Mouse (Mus musculus) heart, embryonic 14.5 days (tissue): Measurements from ENCODE around the gene Proca1. TPM values are rescaled to one million over a fixed set of nuclear protein-coding genes. Genes with fewer than 3 reads are reported as not detected.
A peak's percentile ranks its signal among the peaks of the same experiment; 100 is the strongest.
"Not testable (repeated sequence)": the region's sequence is repeated elsewhere in the genome, so short reads cannot be mapped to it uniquely, and the experiment has no call there.

Experiments
- ATAC-seq: fragments of 200-750 bp; cut with Nextera tagmentation; 2 replicates; pipeline ENCODE4 v1.8.0; 2017; ENCODE audit warnings: low read depth, moderate TSS enrichment; ENCODE audit not compliant: insufficient number of reproducible peaks, insufficient read depth, low FRiP score
- H3K27ac ChIP-seq, 2 experiments: fragments of 200-500 bp in 1 of 2; fragments of 300-500 bp in 1 of 2; sonication (generic) in 1 of 2; replicated peaks in 1 of 2; 2 replicates each; pipeline ENCODE4 v1.5.1; 2012 to 2014; ENCODE audit warnings: low read depth in 2 of 2, low read length in 2 of 2, control low read depth in 1 of 2, mild to moderate bottlenecking in 1 of 2, mixed read lengths in 1 of 2; ENCODE audit not compliant: control insufficient read depth in 1 of 2, insufficient read depth in 1 of 2
- H3K27me3 ChIP-seq: fragments of 300-500 bp; sonication (generic); 2 replicates; pipeline ENCODE4 v1.6.1; 2014; ENCODE audit warnings: mild to moderate bottlenecking, low read length, control low read depth; ENCODE audit not compliant: control insufficient read depth, insufficient read depth
- H3K36me3 ChIP-seq: fragments of 300-500 bp; sonication (generic); 2 replicates; pipeline ENCODE4 v1.6.1; 2014; ENCODE audit warnings: mild to moderate bottlenecking, control low read depth, low read length, mixed read lengths; ENCODE audit not compliant: control insufficient read depth, insufficient read depth
- H3K4me1 ChIP-seq, 2 experiments: fragments of 200-500 bp in 1 of 2; fragments of 300-500 bp in 1 of 2; sonication (generic) in 1 of 2; 2 replicates each; pipeline ENCODE4 v1.6.1; 2012 to 2014; ENCODE audit warnings: low read length in 2 of 2, control low read depth in 1 of 2, mixed read lengths in 1 of 2; ENCODE audit not compliant: control insufficient read depth in 2 of 2, insufficient read depth in 2 of 2
- H3K4me2 ChIP-seq: fragments of 300-500 bp; sonication (generic); 2 replicates; pipeline ENCODE4 v1.6.1; 2014; ENCODE audit warnings: mild to moderate bottlenecking, low read length
- H3K4me3 ChIP-seq, 2 experiments: fragments of 200-500 bp in 1 of 2; fragments of 300-500 bp in 1 of 2; sonication (generic) in 1 of 2; 2 replicates each; pipeline ENCODE4 v1.5.1; 2012 to 2014; ENCODE audit warnings: low read length in 2 of 2, mild to moderate bottlenecking in 2 of 2, control low read depth in 1 of 2, low read depth in 1 of 2, moderate library complexity in 1 of 2; ENCODE audit not compliant: control insufficient read depth in 1 of 2, insufficient read depth in 1 of 2
- H3K9ac ChIP-seq: fragments of 300-500 bp; sonication (generic); 2 replicates; pipeline ENCODE4 v1.6.1; 2014; ENCODE audit warnings: mild to moderate bottlenecking, low read length
- H3K9me3 ChIP-seq: fragments of 300-500 bp; sonication (generic); 2 replicates; pipeline ENCODE4 v1.6.1; 2016; ENCODE audit warnings: low read length, control low read depth; ENCODE audit not compliant: control insufficient read depth
- WGBS: fragments of 180-500 bp; shearing (Covaris S2); extraction: QIAGEN DNeasy Blood & Tissue Kit; methylation state at CpG from one replicate; pipeline ENCODE4 v1.1.7; 2014; 5-methylcytosine and 5-hydroxymethylcytosine counted together
- polyA plus RNA-seq: library from polyadenylated mRNA; unstranded; fragments of >200 nt; fragmentation: Nextera tagmentation; extraction: Ambion mirVana; gene quantifications from 2 replicates; pipeline ENCODE4 v1.2.1, GENCODE M21; 2014

Gene Proca1
- polyA plus RNA-seq, 1 experiment from 2014 or later, result 2.9 TPM

DNA sequence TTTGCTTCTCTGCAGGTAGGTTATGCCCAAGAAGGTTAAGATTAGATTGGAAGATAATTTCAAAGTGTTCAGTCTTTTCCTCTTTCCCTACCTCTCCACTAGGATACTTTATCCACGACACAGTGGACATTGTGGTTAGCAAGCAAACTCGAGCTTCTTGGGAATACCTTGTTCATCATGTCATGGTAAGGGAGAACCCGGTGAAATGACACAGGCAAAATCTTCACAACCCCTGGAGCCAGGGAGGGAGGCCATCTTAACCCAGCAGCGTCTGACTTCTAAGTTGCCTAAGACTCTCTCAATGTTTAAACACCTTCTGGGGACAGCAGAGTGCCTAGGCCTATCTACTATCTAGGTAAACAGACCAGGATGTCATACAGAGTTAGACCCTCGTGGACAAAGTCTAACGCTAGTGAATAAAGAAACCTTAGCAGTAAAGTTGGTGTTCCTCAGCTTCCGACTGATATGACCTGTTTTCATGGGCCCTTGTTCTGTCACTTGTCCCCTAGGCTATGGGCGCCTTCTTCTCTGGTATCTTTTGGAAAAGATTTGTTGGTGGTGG is 13.7 kb upstream of the Proca1 start:
- ATAC-seq, result no peak
- Histone ChIP-seq H3K27ac (peak overlapping the region in 1 of 2 experiments; percentile 92; a peak in 2 of 4 replicates), H3K36me3 (peaks cover 33% of the 10 kb centered on the region), H3K4me3 (peak overlapping the region; percentile 67 to 83), H3K9me3 (no peaks in the 10 kb centered on the region), H3K9ac (peak overlapping the region; percentile 79), H3K4me1 (peaks cover 13 to 40% of the 10 kb centered on the region in 2 experiments), H3K27me3 (no peaks in the 10 kb centered on the region), H3K4me2 (peak overlapping the region; percentile 96)
- WGBS, result 32% methylated on average over 8 of the region's 8 CpGs

DNA sequence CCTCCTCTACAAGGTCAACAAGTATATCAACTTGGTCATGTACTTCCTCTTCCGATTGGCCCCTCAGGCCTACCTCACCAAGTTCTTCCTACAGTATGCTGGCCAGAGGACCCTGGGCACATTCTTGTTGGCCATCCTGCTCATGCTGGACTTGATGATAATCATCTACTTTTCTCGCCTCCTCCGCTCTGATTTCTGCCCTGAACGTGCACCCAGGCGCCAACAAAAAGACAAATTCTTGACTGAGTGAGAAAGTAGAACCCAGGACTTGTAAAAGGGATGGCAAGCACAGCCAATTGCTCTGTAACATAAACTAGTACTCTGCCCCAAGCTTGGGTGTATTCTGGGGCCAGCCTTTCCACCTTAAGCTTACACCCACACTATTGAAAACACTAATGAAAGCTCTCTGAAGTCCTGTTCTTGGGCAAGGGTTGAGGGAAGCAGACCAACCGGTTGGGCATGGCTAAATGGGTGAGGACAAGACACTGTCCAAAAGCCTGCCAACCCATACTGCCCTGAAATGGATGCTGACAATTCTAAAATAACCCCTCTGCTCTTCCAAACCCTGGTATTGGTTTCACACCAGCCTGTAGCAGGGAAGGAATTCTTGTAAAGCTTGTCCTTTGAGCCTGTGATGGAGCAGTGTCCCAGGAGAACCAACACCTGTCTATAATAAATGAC is 13.0 kb upstream of the Proca1 start:
- Histone ChIP-seq H3K4me1 (peaks cover 13 to 40% of the 10 kb centered on the region in 2 experiments), H3K4me2 (no peak overlapping the region), H3K27ac (0 out of 4 replicates have a peak overlapping the region, but pooled peaks of 1 of the 2 experiments have one; percentile 17), H3K9ac (no peak overlapping the region), H3K9me3 (no peaks in the 10 kb centered on the region), H3K4me3 (no peak overlapping the region), H3K36me3 (peaks cover 33% of the 10 kb centered on the region), H3K27me3 (no peaks in the 10 kb centered on the region)
- WGBS, result 57% methylated on average over 6 of the region's 6 CpGs
- ATAC-seq, result no peak

DNA sequence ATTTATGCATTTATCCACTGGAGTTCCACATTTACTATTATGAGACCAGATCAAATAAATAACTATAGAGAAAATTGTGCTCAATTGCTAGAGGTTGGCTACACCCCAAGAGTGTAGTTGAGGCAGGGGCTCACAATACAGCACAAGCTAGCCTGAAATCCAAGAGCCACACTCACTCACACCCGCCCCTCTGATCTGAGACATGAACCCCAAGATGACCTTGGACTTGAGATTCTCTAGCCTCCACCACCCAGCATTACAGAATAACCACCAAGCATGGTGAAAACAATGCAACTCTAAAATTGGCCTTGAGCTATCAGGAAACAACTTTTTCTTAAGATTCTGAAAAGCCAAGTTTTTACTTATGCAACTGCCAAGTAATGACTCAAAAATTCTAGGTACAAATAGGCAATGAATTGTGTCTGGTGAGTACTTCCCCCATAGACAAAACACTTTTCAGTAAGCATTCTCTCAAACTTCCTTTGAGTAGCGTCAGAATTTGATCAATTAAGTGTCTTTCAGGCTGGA is 11.3 kb upstream of the Proca1 start:
- no peaks in the 10 kb centered on the region for H3K9me3 ChIP-seq
- H3K4me3 ChIP-seq, result peak overlapping the region; percentile 28 to 81
- H3K4me1 ChIP-seq, result peaks cover 13 to 40% of the 10 kb centered on the region in 2 experiments
- H3K4me2 ChIP-seq, result peak overlapping the region; percentile 65
- peaks cover 33% of the 10 kb centered on the region for H3K36me3 ChIP-seq
- WGBS, result 46% methylated on average over 2 of the region's 2 CpGs
- no peak overlapping the region for H3K27ac ChIP-seq
- no peak for ATAC-seq
- H3K9ac ChIP-seq, result peak overlapping the region; percentile 88
- H3K27me3 ChIP-seq, result no peaks in the 10 kb centered on the region

DNA sequence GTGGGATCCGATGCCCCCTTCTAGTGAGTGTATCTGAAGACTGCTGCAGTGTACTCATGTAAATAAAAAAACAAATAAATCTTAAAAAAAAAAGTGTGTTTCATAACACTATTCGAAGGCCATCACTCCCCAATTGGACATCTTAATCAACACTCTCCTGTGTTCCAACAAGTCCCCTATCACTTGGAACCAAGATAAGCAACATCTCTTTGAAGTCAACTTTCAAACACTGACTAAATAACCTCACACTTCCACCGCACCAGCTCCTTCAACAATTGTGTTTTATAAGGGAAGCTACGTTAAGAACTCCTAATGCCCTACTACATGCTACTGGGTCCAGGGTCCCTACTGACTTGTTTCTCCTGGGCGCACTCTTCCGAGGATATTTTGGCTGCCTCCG is 10.7 kb upstream of the Proca1 start:
- H3K27me3 ChIP-seq, result no peaks in the 10 kb centered on the region
- H3K4me3 ChIP-seq, result peak overlapping the region; percentile 81 to 91
- peaks cover 33% of the 10 kb centered on the region for H3K36me3 ChIP-seq
- peaks cover 13 to 38% of the 10 kb centered on the region in 2 experiments for H3K4me1 ChIP-seq
- ATAC-seq, result no peak
- H3K4me2 ChIP-seq, result peak overlapping the region; percentile 65
- 0 out of 4 replicates have a peak overlapping the region, but pooled peaks of 1 of the 2 experiments have one; percentile 85 for H3K27ac ChIP-seq
- peak overlapping the region; percentile 88 for H3K9ac ChIP-seq
- 2% methylated on average over 7 of the region's 7 CpGs for WGBS
- no peaks in the 10 kb centered on the region for H3K9me3 ChIP-seq

DNA sequence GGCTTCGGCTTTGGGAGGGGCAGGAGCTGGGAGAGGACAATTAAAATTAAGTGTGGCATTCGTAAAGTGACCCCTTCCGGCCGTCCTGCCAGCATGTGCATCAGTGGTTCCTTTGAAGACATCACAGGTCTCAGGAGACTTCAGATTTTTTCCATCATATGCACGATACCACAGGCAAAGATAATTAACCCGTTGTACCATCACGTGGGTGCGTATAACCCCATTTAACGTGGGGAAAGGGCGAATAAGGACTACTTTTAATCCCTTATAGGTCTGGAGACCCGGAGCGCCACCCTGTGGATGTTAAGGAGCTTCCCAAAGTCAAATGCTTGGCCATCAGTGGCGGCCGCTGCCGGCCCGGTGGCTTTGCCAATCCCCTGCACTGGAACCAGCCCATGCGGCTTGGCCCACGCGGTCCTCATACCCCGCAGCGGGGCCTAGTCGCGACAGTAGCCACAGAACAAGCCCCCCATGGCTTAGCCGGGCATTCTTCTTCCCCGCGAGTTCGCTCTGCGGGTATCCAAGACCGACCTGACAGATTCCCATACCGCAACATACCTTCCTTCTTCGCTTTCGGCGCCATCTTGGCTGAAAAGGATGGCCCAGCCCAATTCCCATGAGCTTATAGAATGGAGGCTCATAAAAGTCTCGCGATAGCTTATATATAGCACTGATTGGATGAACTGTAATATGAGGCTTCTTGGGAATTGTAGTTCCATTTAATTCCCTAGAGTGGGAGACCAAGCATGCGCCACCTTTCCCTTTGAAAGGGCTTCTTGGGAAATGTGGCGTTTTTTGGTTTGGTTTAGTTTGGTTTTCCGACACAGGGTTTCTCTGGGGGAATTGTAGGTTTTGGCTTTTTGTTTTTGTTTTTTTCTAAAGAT is 10.0 kb upstream of the Proca1 start, which contains the start of gene Rpl23a:
Rpl23a (minus strand) TSS at position 624 of the 884 bp plus-strand sequence.
- WGBS, result under 1% methylated on average over 38 of the region's 38 CpGs
- Histone ChIP-seq H3K36me3 (peaks cover 33% of the 10 kb centered on the region), H3K9me3 (no peaks in the 10 kb centered on the region), H3K4me3 (peak within 1 kb of the TSS; percentile 81 to 91), H3K9ac (peak within 1 kb of the TSS; percentile 88), H3K4me1 (peaks cover 13 to 39% of the 10 kb centered on the region in 2 experiments), H3K4me2 (peak within 1 kb of the TSS; percentile 65), H3K27me3 (no peaks in the 10 kb centered on the region), H3K27ac (peak within 1 kb of the TSS; percentile 85 to 86)
- peak; percentile 79 for ATAC-seq

DNA sequence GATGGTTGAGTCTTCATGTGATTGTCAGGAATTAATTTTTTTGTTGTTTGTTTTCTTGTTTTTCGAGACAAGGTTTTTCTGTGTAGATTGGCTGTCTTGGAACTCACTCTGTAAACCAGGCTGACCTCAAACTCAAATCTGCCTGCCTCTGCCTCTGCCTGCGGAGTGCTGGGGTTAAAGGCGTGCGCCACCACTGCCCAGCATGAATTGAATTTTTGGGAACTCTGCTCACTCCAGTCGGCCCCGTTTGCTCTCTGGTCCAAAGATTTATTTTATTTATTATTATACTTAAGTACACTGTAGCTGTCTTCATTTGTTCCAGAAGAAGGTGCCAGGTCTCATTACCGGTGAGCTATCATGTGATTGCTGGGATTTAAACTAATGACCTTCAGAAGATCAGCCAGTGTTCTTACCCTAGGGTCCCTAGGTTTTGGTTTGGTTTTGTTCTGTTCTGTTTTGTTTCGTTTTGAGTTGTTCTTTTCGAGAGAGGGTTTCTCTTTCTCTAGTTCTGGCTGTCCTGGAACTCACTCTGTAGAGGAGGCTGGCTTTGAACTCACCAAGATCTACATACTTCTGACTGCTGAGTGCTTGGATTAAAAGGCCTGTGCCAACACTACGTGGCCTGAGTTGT is 9.2 kb upstream of the Proca1 start:
- peak overlapping the region; percentile 18 to 81; a peak in 3 of 4 replicates for H3K4me3 ChIP-seq
- peak overlapping the region; percentile 88; the same call in 1 of the 2 replicates for H3K9ac ChIP-seq
- WGBS, result 52% methylated on average over 10 of the region's 10 CpGs
- peaks cover 11 to 36% of the 10 kb centered on the region in 2 experiments for H3K4me1 ChIP-seq
- H3K9me3 ChIP-seq, result no peaks in the 10 kb centered on the region
- peaks cover 33% of the 10 kb centered on the region for H3K36me3 ChIP-seq
- no peaks in the 10 kb centered on the region for H3K27me3 ChIP-seq
- no peak for ATAC-seq
- H3K27ac ChIP-seq, result no peak overlapping the region
- H3K4me2 ChIP-seq, result peak overlapping the region; percentile 55

DNA sequence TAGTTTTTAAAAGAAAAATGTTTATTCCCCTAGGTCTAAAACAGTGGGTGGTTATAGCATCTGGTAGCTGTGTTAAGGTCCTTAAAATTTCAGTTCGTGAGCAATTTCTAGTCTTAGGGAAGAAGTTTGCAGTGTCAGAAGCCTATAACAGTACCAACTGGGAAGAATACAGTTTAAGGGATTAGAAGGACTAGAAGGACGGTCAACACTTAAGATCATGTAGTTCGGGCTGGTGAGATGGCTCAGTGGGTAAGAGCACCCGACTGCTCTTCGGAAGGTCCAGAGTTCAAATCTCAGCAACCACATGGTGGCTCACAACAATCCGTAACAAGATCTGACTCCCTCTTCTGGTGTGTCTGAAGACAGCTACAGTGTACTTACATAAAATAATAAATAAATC is 8.5 kb upstream of the Proca1 start:
- not testable (repeated sequence) for H3K27me3 ChIP-seq, H3K9me3 ChIP-seq, H3K9ac ChIP-seq, H3K4me3 ChIP-seq, H3K27ac ChIP-seq, H3K4me2 ChIP-seq, ATAC-seq
- peaks cover 7 to 30% of the 10 kb centered on the region in 2 experiments for H3K4me1 ChIP-seq
- 93% methylated on average over 6 of the region's 6 CpGs for WGBS
- peaks cover 28% of the 10 kb centered on the region for H3K36me3 ChIP-seq
